8 mouse cellular contexts compared by ENCODE assay signal in genomic region chr9:66833851-66834250, GRCm38 (mm10). TPM values are rescaled to one million over a fixed set of nuclear protein-coding genes. Genes with fewer than 3 reads are reported as not detected.
A peak's percentile ranks its signal among the peaks of the same experiment; 100 is the strongest.
DNase-seq lines count a peak whose midpoint lies in the region; ATAC-seq lines count a peak whose summit lies in the region.

No protein-coding gene starts in this region.

- no peaks in the 10 kb centered on the region for H3K9me3 ChIP-seq in neural tube, embryonic 11.5 days (ENCODE audit: control insufficient read depth, low read length)
- no peaks in the 10 kb centered on the region for H3K9me3 ChIP-seq in embryonic facial prominence, embryonic 11.5 days (replicated peaks; ENCODE audit: control insufficient read depth, low read length)
- H3K9me3 ChIP-seq in intestine, embryonic 14.5 days (ENCODE audit: control insufficient read depth, low read length): no peaks in the 10 kb centered on the region
- no peaks in the 10 kb centered on the region for H3K9me3 ChIP-seq in liver, embryonic 15.5 days (replicated peaks)
- no peaks in the 10 kb centered on the region for H3K9me3 ChIP-seq in stomach, embryonic 14.5 days (ENCODE audit: control insufficient read depth, low read depth, low read length)

- no peak for ATAC-seq in neural tube, embryonic 11.5 days (ENCODE audit: insufficient read depth, low FRiP score, low TSS enrichment)
- no peak for ATAC-seq in embryonic facial prominence, embryonic 11.5 days (replicated peaks; ENCODE audit: insufficient number of reproducible peaks, low FRiP score, low TSS enrichment, low read depth)
- no peak for ATAC-seq in intestine, embryonic 14.5 days (replicated peaks; ENCODE audit: low FRiP score, low TSS enrichment, low read depth)
- no peak for ATAC-seq in liver, embryonic 15.5 days (ENCODE audit: insufficient read depth)
- ATAC-seq in stomach, embryonic 14.5 days (ENCODE audit: insufficient number of reproducible peaks, insufficient read depth, low FRiP score, low read depth): no peak

- no peak overlapping the region for H3K9ac ChIP-seq in neural tube, embryonic 11.5 days (ENCODE audit: low read length)
- H3K9ac ChIP-seq in embryonic facial prominence, embryonic 11.5 days (replicated peaks; ENCODE audit: low read length): no peak overlapping the region
- H3K9ac ChIP-seq in intestine, embryonic 14.5 days (ENCODE audit: low read length): no peak overlapping the region
- peak overlapping the region; percentile 56 for H3K9ac ChIP-seq in liver, embryonic 15.5 days
- H3K9ac ChIP-seq in stomach, embryonic 14.5 days (replicated peaks; ENCODE audit: low read depth, low read length): no peak overlapping the region

- peaks cover 6% of the 10 kb centered on the region; the same call in 1 of the 2 replicates for H3K4me1 ChIP-seq in neural tube, embryonic 11.5 days (ENCODE audit: control insufficient read depth, insufficient read depth, low read length)
- H3K4me1 ChIP-seq in embryonic facial prominence, embryonic 11.5 days (ENCODE audit: control insufficient read depth, insufficient read depth, low read length): no peaks in the 10 kb centered on the region
- H3K4me1 ChIP-seq in intestine, embryonic 14.5 days (replicated peaks; ENCODE audit: control insufficient read depth, insufficient read depth, low read length): peaks cover 11% of the 10 kb centered on the region
- H3K4me1 ChIP-seq in liver, embryonic 15.5 days (replicated peaks): peaks cover 25% of the 10 kb centered on the region
- H3K4me1 ChIP-seq in stomach, embryonic 14.5 days (ENCODE audit: control insufficient read depth, insufficient read depth, low read length): 0 out of 2 replicates have a peak, but pooled peaks cover 3% of the 10 kb centered on the region

- H3K36me3 ChIP-seq in neural tube, embryonic 11.5 days (ENCODE audit: control insufficient read depth, insufficient read depth, low read length): no peaks in the 10 kb centered on the region
- H3K36me3 ChIP-seq in embryonic facial prominence, embryonic 11.5 days (replicated peaks; ENCODE audit: control insufficient read depth, insufficient read depth, low read depth, low read length): no peaks in the 10 kb centered on the region
- H3K36me3 ChIP-seq in intestine, embryonic 14.5 days (ENCODE audit: control insufficient read depth, insufficient read depth, low read length): no peaks in the 10 kb centered on the region
- H3K36me3 ChIP-seq in liver, embryonic 15.5 days (replicated peaks): no peaks in the 10 kb centered on the region
- no peaks in the 10 kb centered on the region for H3K36me3 ChIP-seq in stomach, embryonic 14.5 days (ENCODE audit: control insufficient read depth, insufficient read depth, low read length)

- DNase-seq in neural tube, embryonic 11.5 days (ENCODE audit: low spot score): no peak
- no peak for DNase-seq in neural tube, embryonic 10.5 days (ENCODE audit: extremely low spot score, low spot score)
- no peak for DNase-seq in embryonic facial prominence, embryonic 11.5 days (ENCODE audit: low spot score)
- DNase-seq in intestine, embryonic 14.5 days (ENCODE audit: low spot score): no peak
- no peak for DNase-seq in urinary bladder, postnatal 10 days (ENCODE audit: low spot score)
- no peak for DNase-seq in natural killer cell, adult 2 months (ENCODE audit: low spot score in 2 of 2)

- H3K4me2 ChIP-seq in neural tube, embryonic 11.5 days (ENCODE audit: low read depth): peak overlapping the region; percentile 92
- peak overlapping the region; percentile 80 for H3K4me2 ChIP-seq in embryonic facial prominence, embryonic 11.5 days (ENCODE audit: low read depth, low read length)
- peak overlapping the region; percentile 84 for H3K4me2 ChIP-seq in intestine, embryonic 14.5 days (ENCODE audit: low read length)
- H3K4me2 ChIP-seq in liver, embryonic 15.5 days: peak overlapping the region; percentile 99
- peak overlapping the region; percentile 99 for H3K4me2 ChIP-seq in stomach, embryonic 14.5 days (replicated peaks; ENCODE audit: low read depth, low read length)

- peak overlapping the region; percentile 47 for H3K4me3 ChIP-seq in neural tube, embryonic 11.5 days (ENCODE audit: low read depth, low read length)
- H3K4me3 ChIP-seq in embryonic facial prominence, embryonic 11.5 days (ENCODE audit: low read depth, low read length): peak overlapping the region; percentile 64; the same call in 1 of the 2 replicates
- H3K4me3 ChIP-seq in intestine, embryonic 14.5 days (ENCODE audit: low read depth, low read length): peak overlapping the region; percentile 66
- H3K4me3 ChIP-seq in liver, embryonic 15.5 days (replicated peaks): peak overlapping the region; percentile 63
- peak overlapping the region; percentile 61 for H3K4me3 ChIP-seq in stomach, embryonic 14.5 days (ENCODE audit: low read depth, low read length)

- H3K27me3 ChIP-seq in neural tube, embryonic 11.5 days (ENCODE audit: control insufficient read depth, insufficient read depth, low read length): peaks cover 7% of the 10 kb centered on the region; the same call in 1 of the 2 replicates
- H3K27me3 ChIP-seq in embryonic facial prominence, embryonic 11.5 days (ENCODE audit: control insufficient read depth, insufficient read depth, low read length): no peaks in the 10 kb centered on the region
- 0 out of 2 replicates have a peak, but pooled peaks cover 3% of the 10 kb centered on the region for H3K27me3 ChIP-seq in intestine, embryonic 14.5 days (replicated peaks; ENCODE audit: control insufficient read depth, insufficient read depth, low read length)
- no peaks in the 10 kb centered on the region for H3K27me3 ChIP-seq in liver, embryonic 15.5 days
- no peaks in the 10 kb centered on the region for H3K27me3 ChIP-seq in stomach, embryonic 14.5 days (ENCODE audit: control insufficient read depth, insufficient read depth, low read length)

- no peak overlapping the region for H3K27ac ChIP-seq in neural tube, embryonic 11.5 days (ENCODE audit: low read depth, low read length)
- H3K27ac ChIP-seq in embryonic facial prominence, embryonic 11.5 days (replicated peaks; ENCODE audit: low read depth, low read length): no peak overlapping the region
- H3K27ac ChIP-seq in intestine, embryonic 14.5 days (ENCODE audit: low read depth): no peak overlapping the region
- 0 out of 2 replicates have a peak overlapping the region, but pooled peaks have one; percentile 29 for H3K27ac ChIP-seq in liver, embryonic 15.5 days (replicated peaks)
- no peak overlapping the region for H3K27ac ChIP-seq in stomach, embryonic 14.5 days (ENCODE audit: low read length)

- 13% methylated on average over 7 of the region's 7 CpGs for WGBS in neural tube, embryonic 11.5 days
- WGBS in embryonic facial prominence, embryonic 11.5 days: 15% methylated on average over 7 of the region's 7 CpGs
- 19% methylated on average over 7 of the region's 7 CpGs for WGBS in intestine, embryonic 14.5 days
- 41% methylated on average over 7 of the region's 7 CpGs for WGBS in liver, embryonic 15.5 days (ENCODE audit: insufficient replicate concordance)
- 22% methylated on average over 7 of the region's 7 CpGs for WGBS in stomach, embryonic 14.5 days

RNA-seq across cellular contexts. Expression of gene Aph1c, which starts 0.7 kb away (rescaled TPM):
- 1.0 and 2.2 TPM in 2 replicates for polyA plus RNA-seq in neural tube, embryonic 11.5 days (2014; fragmentation: Nextera tagmentation; extraction: Ambion mirVana)
- 1.8 and 3.1 TPM in 2 replicates for polyA plus RNA-seq in embryonic facial prominence, embryonic 11.5 days (2014; fragmentation: Nextera tagmentation; extraction: Ambion mirVana)
- 3.0 and 5.2 TPM in 2 replicates for polyA plus RNA-seq in intestine, embryonic 14.5 days (2014; fragmentation: Nextera tagmentation; extraction: Ambion mirVana)
- polyA plus RNA-seq in liver, embryonic 15.5 days (2015; fragmentation: Nextera tagmentation; extraction: Ambion mirVana): 3.4 and 3.5 TPM in 2 replicates
- polyA plus RNA-seq in stomach, embryonic 14.5 days (2014; fragmentation: Nextera tagmentation; extraction: Ambion mirVana): 4.0 and 4.3 TPM in 2 replicates

RNA-seq across cellular contexts. Expression of gene Gm10647, which starts 37.0 kb away (rescaled TPM):
- 0.19 and 0.34 TPM in 2 replicates for polyA plus RNA-seq in neural tube, embryonic 11.5 days (2014; fragmentation: Nextera tagmentation; extraction: Ambion mirVana)
- 0.10 and 0.11 TPM in 2 replicates for polyA plus RNA-seq in embryonic facial prominence, embryonic 11.5 days (2014; fragmentation: Nextera tagmentation; extraction: Ambion mirVana)
- 0.55 and 1.0 TPM in 2 replicates for polyA plus RNA-seq in intestine, embryonic 14.5 days (2014; fragmentation: Nextera tagmentation; extraction: Ambion mirVana)
- 0.15 and 0.26 TPM in 2 replicates for polyA plus RNA-seq in liver, embryonic 15.5 days (2015; fragmentation: Nextera tagmentation; extraction: Ambion mirVana)
- 0.93 and 1.3 TPM in 2 replicates for polyA plus RNA-seq in stomach, embryonic 14.5 days (2014; fragmentation: Nextera tagmentation; extraction: Ambion mirVana)

RNA-seq across cellular contexts. Expression of gene Aph1b, which starts 38.6 kb away (rescaled TPM):
- 17.4 and 17.6 TPM in 2 replicates for polyA plus RNA-seq in neural tube, embryonic 11.5 days (2014; fragmentation: Nextera tagmentation; extraction: Ambion mirVana)
- polyA plus RNA-seq in embryonic facial prominence, embryonic 11.5 days (2014; fragmentation: Nextera tagmentation; extraction: Ambion mirVana): 12.7 and 13.3 TPM in 2 replicates
- 9.5 and 13.0 TPM in 2 replicates for polyA plus RNA-seq in intestine, embryonic 14.5 days (2014; fragmentation: Nextera tagmentation; extraction: Ambion mirVana)
- 1.5 and 1.6 TPM in 2 replicates for polyA plus RNA-seq in liver, embryonic 15.5 days (2015; fragmentation: Nextera tagmentation; extraction: Ambion mirVana)
- 11.7 and 12.0 TPM in 2 replicates for polyA plus RNA-seq in stomach, embryonic 14.5 days (2014; fragmentation: Nextera tagmentation; extraction: Ambion mirVana)
